Mouse (Mus musculus): ENCODE measurements around the gene Slc25a13.

DNA sequence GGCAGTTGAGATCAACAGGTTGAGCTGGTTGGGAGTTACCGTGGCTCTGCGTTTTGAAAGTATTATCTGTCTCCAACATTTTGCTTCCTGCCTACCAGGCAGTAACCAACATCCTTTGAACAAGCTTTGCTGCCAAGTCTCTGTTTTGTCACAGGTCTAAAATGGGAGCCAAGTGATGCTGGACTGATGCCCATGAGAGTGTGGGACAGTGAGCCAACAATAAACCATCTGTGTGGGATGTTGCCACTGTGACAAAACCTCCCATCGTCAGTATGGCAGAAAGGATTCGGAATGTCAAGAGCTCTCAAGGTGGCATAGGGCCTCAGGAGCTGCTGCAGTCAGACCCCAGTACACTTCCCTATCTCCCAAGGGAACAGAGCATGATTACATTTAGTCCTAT, 128.8 kb downstream of the Slc25a13 start:
- TF ChIP-seq POLR2A (IDR thresholded peaks at IDR 0.05; ENCODE audit: insufficient read depth, low read depth, low read length) (no peak), CTCF (IDR thresholded peaks at IDR 0.05; ENCODE audit: insufficient read depth, low read depth, low read length) (no peak)
